Mouse (Mus musculus) small intestine, adult 2 months (tissue): ENCODE results near the gene Pitpnb. TPM values are rescaled to one million over a fixed set of nuclear protein-coding genes. Genes with fewer than 3 reads are reported as not detected.
A peak's percentile ranks its signal among the peaks of the same experiment; 100 is the strongest.

ENCODE experiments used
- H3K27ac ChIP-seq: fragments of 200-500 bp; 2 replicates; pipeline ENCODE4 v1.5.1; 2012; ENCODE audit warnings: low read depth, low read length, control low read depth, inconsistent platforms; ENCODE audit not compliant: insufficient read depth
- H3K27me3 ChIP-seq: fragments of 200-500 bp; 2 replicates; pipeline ENCODE4 v1.6.1; 2012; ENCODE audit warnings: mild to moderate bottlenecking, moderate library complexity, low read length, inconsistent platforms; ENCODE audit not compliant: control insufficient read depth, insufficient read depth
- H3K36me3 ChIP-seq: fragments of 200-500 bp; 2 replicates; pipeline ENCODE4 v1.6.1; 2012; ENCODE audit warnings: mild to moderate bottlenecking, low read length, control low read depth, inconsistent platforms; ENCODE audit not compliant: control insufficient read depth, insufficient read depth
- H3K4me1 ChIP-seq: fragments of 200-500 bp; 2 replicates; pipeline ENCODE4 v1.6.1; 2012; ENCODE audit warnings: low read length, inconsistent platforms, mixed read lengths; ENCODE audit not compliant: control insufficient read depth, insufficient read depth, insufficient read length
- H3K4me3 ChIP-seq: fragments of 200-500 bp; 2 replicates; pipeline ENCODE4 v1.5.1; 2012; ENCODE audit warnings: low read depth, mild to moderate bottlenecking, control low read depth, inconsistent platforms, low read length, moderate library complexity
- CTCF ChIP-seq: fragments of 200-500 bp; IDR thresholded peaks from 2 replicates; pipeline ENCODE4 v1.5.1; 2012; ENCODE audit warnings: low read depth, mild to moderate bottlenecking, control low read depth, inconsistent platforms, low read length, moderate library complexity, mixed read lengths; ENCODE audit not compliant: insufficient replicate concordance, insufficient read length; ENCODE audit errors: extremely low read depth
- POLR2A ChIP-seq: fragments of 200-500 bp; IDR thresholded peaks from 2 replicates; pipeline ENCODE4 v1.6.1; 2012; ENCODE audit warnings: low read depth, mild to moderate bottlenecking, control low read depth, inconsistent platforms, low read length, moderate library complexity
- WGBS: fragments of 180-500 bp; shearing (Covaris S2); methylation state at CpG from one replicate; pipeline ENCODE4 v1.1.7; 2018; 5-methylcytosine and 5-hydroxymethylcytosine counted together
- polyA plus RNA-seq: library from polyadenylated mRNA; depleted of rRNA; stranded (reverse); fragments of >200 nt; gene quantifications from 2 replicates; pipeline ENCODE4 v1.2.3, GENCODE M21; 2012

Pitpnb gene
- polyA plus RNA-seq, 1 experiment: 44.5 TPM

GRCm38 (mm10) chr5:111419121-111419881 is 88.7 kb downstream of the Pitpnb start:
- no peak for TF ChIP-seq POLR2A
- TF ChIP-seq CTCF: no peak
- peak overlapping the region; percentile 10 for H3K4me3 ChIP-seq
- 39% methylated on average over 42 of the region's 42 CpGs for WGBS

GRCm38 (mm10) chr5:111420011-111420691 is 89.6 kb downstream of the Pitpnb start:
- no peaks in the 10 kb centered on the region for H3K36me3 ChIP-seq
- H3K4me1 ChIP-seq: no peaks in the 10 kb centered on the region
- peaks cover 38% of the 10 kb centered on the region for H3K27me3 ChIP-seq
- no peak overlapping the region for H3K27ac ChIP-seq
- TF ChIP-seq CTCF (no peak), POLR2A (no peak)
- peak overlapping the region; percentile 15; the same call in 1 of the 2 replicates for H3K4me3 ChIP-seq
- WGBS: 29% methylated on average over 56 of the region's 56 CpGs

More at GRCm38 (mm10) chr5:111419121-111419881, 88.7 kb downstream of the Pitpnb start:
- Histone ChIP-seq H3K36me3 (no peaks in the 10 kb centered on the region), H3K27me3 (peaks cover 38% of the 10 kb centered on the region), H3K4me1 (no peaks in the 10 kb centered on the region), H3K27ac (no peak overlapping the region)

GRCm38 (mm10) chr5:111420896-111421295 is 90.3 kb downstream of the Pitpnb start:
- peak overlapping the region; percentile 6; the same call in 1 of the 2 replicates for H3K4me3 ChIP-seq
- TF ChIP-seq POLR2A: no peak
- no peak for TF ChIP-seq CTCF
- 80% methylated on average over 22 of the region's 22 CpGs for WGBS
- H3K27me3 ChIP-seq: peaks cover 38% of the 10 kb centered on the region
- H3K36me3 ChIP-seq: no peaks in the 10 kb centered on the region
- no peak overlapping the region for H3K27ac ChIP-seq
- H3K4me1 ChIP-seq: no peaks in the 10 kb centered on the region

- TF ChIP-seq CTCF (no peak), POLR2A (no peak)
- WGBS: 83% methylated on average over 15 of the region's 15 CpGs
- no peaks in the 10 kb centered on the region for H3K4me1 ChIP-seq
These were observed 90.9 kb downstream of the Pitpnb start for GRCm38 (mm10) chr5:111421424-111421823.

DNA sequence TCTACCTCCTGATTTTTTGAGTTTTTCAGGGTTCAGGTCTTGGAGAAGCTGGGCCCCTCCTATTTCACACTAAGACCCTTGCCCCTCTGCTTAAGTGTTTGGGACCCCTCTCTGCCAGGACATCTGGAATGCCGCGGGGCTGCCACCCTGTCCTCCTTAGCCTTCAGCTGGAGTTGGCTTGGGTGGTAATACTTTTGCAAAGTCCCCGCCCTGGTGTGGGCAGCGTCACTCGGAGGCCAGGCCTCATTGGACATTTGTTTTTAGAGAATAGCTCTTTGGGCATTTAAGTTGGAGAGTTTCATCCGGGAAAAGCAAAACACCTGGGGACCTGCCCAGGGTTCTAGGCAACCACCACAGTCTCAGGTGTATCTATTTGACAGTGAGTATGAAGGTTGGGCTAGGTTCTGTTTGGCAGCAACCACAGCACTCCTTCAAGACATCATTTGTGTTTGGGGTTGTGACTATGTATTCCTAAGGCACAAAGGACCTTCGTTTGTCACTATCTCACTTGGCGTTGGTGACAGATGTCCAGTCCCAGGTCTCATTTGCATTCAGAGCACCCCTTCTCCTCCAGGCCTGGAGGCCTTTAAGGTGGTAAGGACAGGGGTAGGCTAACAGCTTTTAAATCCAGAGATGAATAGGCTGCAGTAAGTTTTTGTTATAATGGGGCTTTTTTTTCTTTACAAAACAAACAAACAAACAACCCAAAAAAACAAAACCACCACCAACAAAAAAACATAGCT is 91.7 kb downstream of the Pitpnb start:
- H3K27me3 ChIP-seq: peaks cover 28% of the 10 kb centered on the region
- no peak overlapping the region for H3K27ac ChIP-seq
- WGBS: 73% methylated on average over 8 of the region's 8 CpGs
- H3K4me3 ChIP-seq: no peak overlapping the region
- TF ChIP-seq POLR2A (no peak), CTCF (no peak)
- H3K36me3 ChIP-seq: no peaks in the 10 kb centered on the region
- no peaks in the 10 kb centered on the region for H3K4me1 ChIP-seq

More at GRCm38 (mm10) chr5:111421424-111421823, 90.9 kb downstream of the Pitpnb start:
- Histone ChIP-seq H3K4me3 (peak overlapping the region; percentile 6; the same call in 1 of the 2 replicates), H3K27ac (no peak overlapping the region), H3K27me3 (peaks cover 36% of the 10 kb centered on the region), H3K36me3 (no peaks in the 10 kb centered on the region)

- Histone ChIP-seq H3K4me3 (no peak overlapping the region), H3K4me1 (no peaks in the 10 kb centered on the region)
These were observed 92.4 kb downstream of the Pitpnb start for GRCm38 (mm10) chr5:111423011-111423410.

More at GRCm38 (mm10) chr5:111423011-111423410, 92.4 kb downstream of the Pitpnb start:
- WGBS: 81% methylated on average over 10 of the region's 10 CpGs
- Histone ChIP-seq H3K27me3 (peaks cover 20% of the 10 kb centered on the region; the same call in 1 of the 2 replicates), H3K36me3 (no peaks in the 10 kb centered on the region), H3K27ac (no peak overlapping the region)
- TF ChIP-seq CTCF: no peak
- no peak for TF ChIP-seq POLR2A
